Mouse (Mus musculus) embryonic stem cell, embryonic (primary cell): ENCODE results near the gene Cdk4.

ENCODE experiments used
- CTCF ChIA-PET, 4 experiments: fragments of 300-600 bp in 2 of 4; fragments of 350-600 bp in 2 of 4; sonication (Branson Sonifier 250); formaldehyde crosslinking; loops; one replicate each; lab custom pipeline; 2022; ENCODE audit warnings: inconsistent platforms in 2 of 4; lab: Charles Lee
- POLR2A ChIA-PET, 4 experiments: fragments of 300-600 bp in 2 of 4; fragments of 350-600 bp in 2 of 4; sonication (Branson Sonifier 250); formaldehyde crosslinking; loops; one replicate each; lab custom pipeline; 2022; ENCODE audit warnings: antibody characterized with exemption in 4 of 4, inconsistent platforms in 1 of 4; lab: Charles Lee

Gene Cdk4

GRCm38 (mm10) chr10:127077515-127077914, 14.2 kb downstream of the Cdk4 start:
- POLR2A ChIA-PET: interaction anchor here in 3 of 4 experiments (0.6 to 3.8 kb wide), 8 partner anchors 7 to 398 kb away, joined by 3 to 24 read pairs (median 4); partner anchors contain the start of genes Cdk4 (in 1 of the 3) and Tspan31 (in 1 of the 3)
- CTCF ChIA-PET: interaction anchor here (0.6 to 0.8 kb wide), 4 partner anchors 20 to 261 kb away, joined by 3 to 7 read pairs (median 3); no protein-coding TSS in a partner anchor

- CTCF ChIA-PET: interaction anchor here in 3 of 4 experiments (0.5 to 1.3 kb wide), 6 partner anchors 20 to 530 kb away, joined by 3 to 8 read pairs (median 4); no protein-coding TSS in a partner anchor
- POLR2A ChIA-PET: interaction anchor here in 3 of 4 experiments (0.6 to 3.8 kb wide), 17 partner anchors 7 to 272 kb away, joined by 3 to 24 read pairs (median 3); partner anchors contain the start of genes Tspan31 (in 2 of the 3), Avil (in 1 of the 3), Cdk4 (in 1 of the 3) and Eef1akmt3 (in 1 of the 3)
These were observed 14.8 kb downstream of the Cdk4 start for GRCm38 (mm10) chr10:127078001-127078676.

- CTCF ChIA-PET: interaction anchor here in 2 of 4 experiments (0.5 to 1.3 kb wide), 7 partner anchors 16 to 1193 kb away, joined by 3 to 8 read pairs (median 6); partner anchors contain the start of gene Cdk4 (in 1 of the 2)
These were observed 15.6 kb downstream of the Cdk4 start for GRCm38 (mm10) chr10:127078677-127079575.

GRCm38 (mm10) chr10:127079665-127080391, 16.5 kb downstream of the Cdk4 start:
- CTCF ChIA-PET: interaction anchor here in 2 of 4 experiments (0.5 to 1.5 kb wide), 6 partner anchors 9 to 1192 kb away, joined by 3 to 6 read pairs (median 4); no protein-coding TSS in a partner anchor

More at GRCm38 (mm10) chr10:127078677-127079575, 15.6 kb downstream of the Cdk4 start:
- POLR2A ChIA-PET: interaction anchor here in 3 of 4 experiments (0.5 to 3.8 kb wide), 24 partner anchors 8 to 1241 kb away, joined by 3 to 24 read pairs (median 3); partner anchors contain the start of genes Tspan31 (in 2 of the 3), Avil (in 1 of the 3), Cdk4 (in 1 of the 3) and Slc26a10 (in 1 of the 3)

GRCm38 (mm10) chr10:127080901-127081780, 17.8 kb downstream of the Cdk4 start:
- ChIA-PET CTCF (interaction anchor here in 3 of 4 experiments (0.7 to 1.5 kb wide), 4 partner anchors 8 to 103 kb away, joined by 3 to 5 read pairs (median 4); no protein-coding TSS in a partner anchor), POLR2A (interaction anchor here (0.5 to 3.8 kb wide), 12 partner anchors 10 to 346 kb away, joined by 3 to 24 read pairs (median 4); partner anchors contain the start of genes Cdk4 (in 1 of the 4), Pip4k2c (in 1 of the 4) and Tspan31 (in 1 of the 4))

More at GRCm38 (mm10) chr10:127079665-127080391, 16.5 kb downstream of the Cdk4 start:
- POLR2A ChIA-PET: interaction anchor here in 3 of 4 experiments (1.0 to 3.8 kb wide), 10 partner anchors 9 to 211 kb away, joined by 3 to 24 read pairs (median 3); partner anchors contain the start of genes Cdk4 (in 1 of the 3) and Tspan31 (in 1 of the 3)

GRCm38 (mm10) chr10:127081996-127082620, 18.8 kb downstream of the Cdk4 start:
- ChIA-PET POLR2A (interaction anchor here in 3 of 4 experiments (0.6 to 1.5 kb wide), 6 partner anchors 11 to 345 kb away, joined by 3 to 6 read pairs (median 4); partner anchors contain the start of genes Cdk4 (in 1 of the 3) and Os9 (in 1 of the 3)), CTCF (interaction anchor here in 2 of 4 experiments (0.7 to 1.6 kb wide), 3 partner anchors 24 to 104 kb away, joined by 3 to 5 read pairs (median 4); no protein-coding TSS in a partner anchor)

GRCm38 (mm10) chr10:127083292-127083914, 20.1 kb downstream of the Cdk4 start:
- POLR2A ChIA-PET: interaction anchor here in 1 of 4 experiments (1.4 to 1.5 kb wide), 2 partner anchors 17 to 37 kb away, joined by 3 to 5 read pairs; partner anchors contain the start of gene Os9
- CTCF ChIA-PET: interaction anchor here in 3 of 4 experiments (0.5 to 1.6 kb wide), 4 partner anchors 9 to 25 kb away, joined by 3 to 4 read pairs (median 3); no protein-coding TSS in a partner anchor

- ChIA-PET CTCF (interaction anchor here in 3 of 4 experiments (0.5 to 1.6 kb wide), 4 partner anchors 8 to 26 kb away, joined by 3 to 4 read pairs (median 3); no protein-coding TSS in a partner anchor), POLR2A (interaction anchor here in 2 of 4 experiments (1.5 to 2.1 kb wide), 2 partner anchors 8 to 17 kb away, joined by 3 to 7 read pairs; partner anchors contain the start of gene Agap2 (in 1 of the 2))
These were observed 20.6 kb downstream of the Cdk4 start for GRCm38 (mm10) chr10:127083915-127084306.

- POLR2A ChIA-PET: interaction anchor here in 2 of 4 experiments (1.0 to 2.1 kb wide), 4 partner anchors 9 to 160 kb away, joined by 3 to 7 read pairs (median 6); partner anchors contain the start of genes Agap2 (in 1 of the 2) and Tspan31 (in 1 of the 2)
These were observed 21.7 kb downstream of the Cdk4 start for GRCm38 (mm10) chr10:127085052-127085451.

GRCm38 (mm10) chr10:127085633-127086032, 22.3 kb downstream of the Cdk4 start:
- CTCF ChIA-PET: interaction anchor here in 2 of 4 experiments (0.7 to 1.8 kb wide), 4 partner anchors 8 to 112 kb away, joined by 3 to 7 read pairs (median 4); partner anchors contain the start of gene Agap2 (in 1 of the 2)
- POLR2A ChIA-PET: interaction anchor here in 2 of 4 experiments (1.0 to 2.1 kb wide), 4 partner anchors 10 to 161 kb away, joined by 3 to 7 read pairs (median 6); partner anchors contain the start of genes Agap2 (in 1 of the 2) and Tspan31 (in 1 of the 2)

More at GRCm38 (mm10) chr10:127085052-127085451, 21.7 kb downstream of the Cdk4 start:
- CTCF ChIA-PET: interaction anchor here in 1 of 4 experiments (0.7 to 1.8 kb wide), 2 partner anchors 10 to 112 kb away, joined by 3 to 7 read pairs; partner anchors contain the start of gene Agap2

- POLR2A ChIA-PET: interaction anchor here (0.6 to 2.1 kb wide), 12 partner anchors 12 to 447 kb away, joined by 3 to 7 read pairs (median 3); partner anchors contain the start of gene Tspan31 (in 3 of the 4)
- CTCF ChIA-PET: interaction anchor here (0.6 to 1.7 kb wide), 12 partner anchors 11 to 436 kb away, joined by 3 to 5 read pairs (median 4); partner anchors contain the start of genes Agap2 (in 2 of the 4) and Os9 (in 1 of the 4)
These were observed 27.5 kb downstream of the Cdk4 start for GRCm38 (mm10) chr10:127090560-127091411.

GRCm38 (mm10) chr10:127091507-127092396, 28.4 kb downstream of the Cdk4 start:
- POLR2A ChIA-PET: interaction anchor here (0.5 to 2.8 kb wide), 11 partner anchors 11 to 417 kb away, joined by 3 to 10 read pairs (median 3); partner anchors contain the start of gene Tspan31 (in 3 of the 4)
- CTCF ChIA-PET: interaction anchor here in 3 of 4 experiments (0.6 to 1.7 kb wide), 12 partner anchors 8 to 435 kb away, joined by 3 to 5 read pairs (median 4); partner anchors contain the start of gene Agap2 (in 2 of the 3)
